Mouse (Mus musculus): ENCODE measurements around the gene Mup9. TPM values are rescaled to one million over a fixed set of nuclear protein-coding genes. Genes with fewer than 3 reads are reported as not detected.
"Not testable (repeated sequence)": the region's sequence is repeated elsewhere in the genome, so short reads cannot be mapped to it uniquely, and the experiment has no call there.

The Mup9 gene
- not detected in 2 replicates for total RNA-seq (2014; rRNA removed)
- polyA plus RNA-seq (2015; fragmentation: Nextera tagmentation; extraction: Ambion mirVana), result not detected in 2 replicates

- ATAC-seq; H3K4me2 ChIP-seq (ENCODE audit: low read depth, low read length); H3K4me3 ChIP-seq (ENCODE audit: low read length); DNase-seq (ENCODE audit: low spot score); H3K9ac ChIP-seq (replicated peaks; ENCODE audit: low read length); H3K36me3 ChIP-seq (ENCODE audit: insufficient read depth, low read length); H3K9me3 ChIP-seq (ENCODE audit: low read length); H3K27me3 ChIP-seq (ENCODE audit: insufficient read depth, low read length); H3K4me1 ChIP-seq (ENCODE audit: insufficient read depth, low read length); H3K27ac ChIP-seq: not testable (repeated sequence)
- WGBS, result 85% methylated on average over 3 of the region's 3 CpGs
These were observed at the start of gene Mup9 for GRCm38 (mm10) chr4:60421852-60422251. Mup9 (minus strand) TSS chr4:60421952.

Other genes with a start within 250 kb of the Mup9 start
- gene Mup8, start 199.4 kb downstream of the Mup9 start, total RNA-seq (2014; rRNA removed), result not detected in 2 replicates
- gene Mup8, start 199.4 kb downstream of the Mup9 start, polyA plus RNA-seq (2015; fragmentation: Nextera tagmentation; extraction: Ambion mirVana), result not detected in 2 replicates
- not detected in 2 replicates for gene Mup1, start 80.0 kb upstream of the Mup9 start, total RNA-seq (2014; rRNA removed)
- not detected in 2 replicates for gene Mup1, start 80.0 kb upstream of the Mup9 start, polyA plus RNA-seq (2015; fragmentation: Nextera tagmentation; extraction: Ambion mirVana)
- gene Mup10, start 160.2 kb upstream of the Mup9 start, total RNA-seq (2014; rRNA removed), result not detected in 2 replicates
- gene Mup10, start 160.2 kb upstream of the Mup9 start, polyA plus RNA-seq (2015; fragmentation: Nextera tagmentation; extraction: Ambion mirVana), result not detected in 2 replicates
- not detected in 2 replicates for gene Mup11, start 240.5 kb upstream of the Mup9 start, total RNA-seq (2014; rRNA removed)
- not detected in 2 replicates for gene Mup11, start 240.5 kb upstream of the Mup9 start, polyA plus RNA-seq (2015; fragmentation: Nextera tagmentation; extraction: Ambion mirVana)

All from hindbrain, postnatal 0 days (tissue).